Mouse (Mus musculus) neural tube, embryonic 13.5 days (tissue): Measurements from ENCODE around the gene Ugt2b34. TPM values are rescaled to one million over a fixed set of nuclear protein-coding genes. Genes with fewer than 3 reads are reported as not detected.

ENCODE experiments used
- ATAC-seq: fragments of 200-750 bp; cut with Nextera tagmentation; 2 replicates; pipeline ENCODE4 v1.8.0; 2017; ENCODE audit warnings: low read depth, mild to moderate bottlenecking, moderate TSS enrichment, moderate library complexity
- H3K27ac ChIP-seq: fragments of 300-500 bp; sonication (generic); replicated peaks from 2 replicates; pipeline ENCODE4 v1.5.1; 2015; ENCODE audit warnings: moderate library complexity, mild to moderate bottlenecking, inconsistent platforms
- H3K27me3 ChIP-seq: fragments of 300-500 bp; sonication (generic); 2 replicates; pipeline ENCODE4 v1.6.1; 2015; ENCODE audit warnings: mild to moderate bottlenecking, inconsistent platforms
- H3K36me3 ChIP-seq: fragments of 300-500 bp; sonication (generic); 2 replicates; pipeline ENCODE4 v1.6.1; 2015; ENCODE audit warnings: mild to moderate bottlenecking, inconsistent platforms
- H3K4me1 ChIP-seq: fragments of 300-500 bp; sonication (generic); replicated peaks from 2 replicates; pipeline ENCODE4 v1.6.1; 2015; ENCODE audit warnings: inconsistent platforms
- H3K4me2 ChIP-seq: fragments of 300-500 bp; sonication (generic); 2 replicates; pipeline ENCODE4 v1.6.1; 2015; ENCODE audit warnings: inconsistent platforms, mild to moderate bottlenecking, moderate library complexity
- H3K4me3 ChIP-seq: fragments of 300-500 bp; sonication (generic); 2 replicates; pipeline ENCODE4 v1.5.1; 2015; ENCODE audit warnings: mild to moderate bottlenecking, inconsistent platforms
- H3K9ac ChIP-seq: fragments of 300-500 bp; sonication (generic); 2 replicates; pipeline ENCODE4 v1.6.1; 2015; ENCODE audit warnings: moderate library complexity, mild to moderate bottlenecking, inconsistent platforms
- H3K9me3 ChIP-seq: fragments of 300-500 bp; sonication (generic); 2 replicates; pipeline ENCODE4 v1.6.1; 2016; ENCODE audit warnings: inconsistent platforms
- WGBS: fragments of 180-500 bp; shearing (Covaris S2); methylation state at CpG from one replicate; pipeline ENCODE4 v1.1.7; 2015; 5-methylcytosine and 5-hydroxymethylcytosine counted together
- polyA plus RNA-seq: library from polyadenylated mRNA; unstranded; fragments of >200 nt; fragmentation: Nextera tagmentation; extraction: Ambion mirVana; gene quantifications from 2 replicates; pipeline ENCODE4 v1.2.1, GENCODE M21; 2015

The Ugt2b34 gene
- not detected in 2 replicates for polyA plus RNA-seq

GRCm38 (mm10) chr5:86906758-86907157 lies at the start of gene Ugt2b34:
Gene Ugt2b34, minus strand, starts transcription at chr5:86906937.
- Histone ChIP-seq H3K27ac (no peak within 1 kb of the TSS), H3K4me1 (no peaks in the 10 kb centered on the region), H3K4me3 (no peak within 1 kb of the TSS), H3K9ac (no peak within 1 kb of the TSS), H3K4me2 (no peak within 1 kb of the TSS), H3K36me3 (no peaks in the 10 kb centered on the region), H3K27me3 (no peaks in the 10 kb centered on the region), H3K9me3 (no peaks in the 10 kb centered on the region)
- ATAC-seq: no peak
- WGBS: 78% methylated on average over 1 of the region's 1 CpGs

GRCm38 (mm10) chr5:86942111-86942510 lies 35.4 kb upstream of the Ugt2b34 start:
- 94% methylated on average over 2 of the region's 2 CpGs for WGBS
- H3K4me2 ChIP-seq: no peak overlapping the region

GRCm38 (mm10) chr5:86926426-86926825 lies 19.7 kb upstream of the Ugt2b34 start, which contains the start of gene Ugt2b1:
Gene Ugt2b1, minus strand, starts transcription at chr5:86926530.
- H3K36me3 ChIP-seq: no peaks in the 10 kb centered on the region
- no peak within 1 kb of the TSS for H3K9ac ChIP-seq
- H3K4me3 ChIP-seq: no peak within 1 kb of the TSS
- no peak for ATAC-seq
- no peaks in the 10 kb centered on the region for H3K27me3 ChIP-seq
- no peaks in the 10 kb centered on the region for H3K4me1 ChIP-seq
- 81% methylated on average over 2 of the region's 2 CpGs for WGBS
- no peaks in the 10 kb centered on the region for H3K9me3 ChIP-seq
- H3K27ac ChIP-seq: no peak within 1 kb of the TSS
- H3K4me2 ChIP-seq: no peak within 1 kb of the TSS

More at GRCm38 (mm10) chr5:86942111-86942510, 35.4 kb upstream of the Ugt2b34 start:
- H3K4me3 ChIP-seq: no peak overlapping the region
- H3K36me3 ChIP-seq: no peaks in the 10 kb centered on the region
- no peak overlapping the region for H3K9ac ChIP-seq
- no peaks in the 10 kb centered on the region for H3K4me1 ChIP-seq
- no peak overlapping the region for H3K27ac ChIP-seq
- H3K27me3 ChIP-seq: no peaks in the 10 kb centered on the region
- ATAC-seq: no peak
- peaks cover 3% of the 10 kb centered on the region for H3K9me3 ChIP-seq

- H3K9me3 ChIP-seq: no peaks in the 10 kb centered on the region
- H3K36me3 ChIP-seq: no peaks in the 10 kb centered on the region
- no peak overlapping the region for H3K27ac ChIP-seq
- no peaks in the 10 kb centered on the region for H3K27me3 ChIP-seq
- H3K9ac ChIP-seq: no peak overlapping the region
- no peak overlapping the region for H3K4me3 ChIP-seq
- ATAC-seq: no peak
- no peak overlapping the region for H3K4me2 ChIP-seq
- no peaks in the 10 kb centered on the region for H3K4me1 ChIP-seq
- WGBS: 76% methylated on average over 3 of the region's 3 CpGs
These were observed 14.0 kb upstream of the Ugt2b34 start for GRCm38 (mm10) chr5:86920661-86921233.

GRCm38 (mm10) chr5:86911357-86912099 lies 4.8 kb upstream of the Ugt2b34 start:
- Histone ChIP-seq H3K36me3 (no peaks in the 10 kb centered on the region), H3K9ac (no peak overlapping the region), H3K4me1 (no peaks in the 10 kb centered on the region), H3K27me3 (no peaks in the 10 kb centered on the region), H3K27ac (no peak overlapping the region), H3K9me3 (no peaks in the 10 kb centered on the region), H3K4me2 (no peak overlapping the region), H3K4me3 (no peak overlapping the region)
- WGBS: 84% methylated on average over 3 of the region's 3 CpGs
- ATAC-seq: no peak

GRCm38 (mm10) chr5:86910770-86911169 lies 4.0 kb upstream of the Ugt2b34 start:
- no peak for ATAC-seq
- no peak overlapping the region for H3K27ac ChIP-seq
- no peak overlapping the region for H3K4me3 ChIP-seq
- H3K4me1 ChIP-seq: no peaks in the 10 kb centered on the region
- no peaks in the 10 kb centered on the region for H3K9me3 ChIP-seq
- no peaks in the 10 kb centered on the region for H3K36me3 ChIP-seq
- H3K4me2 ChIP-seq: no peak overlapping the region
- WGBS: 81% methylated on average over 1 of the region's 1 CpGs
- H3K9ac ChIP-seq: no peak overlapping the region
- no peaks in the 10 kb centered on the region for H3K27me3 ChIP-seq

- H3K36me3 ChIP-seq: no peaks in the 10 kb centered on the region
- H3K27me3 ChIP-seq: no peaks in the 10 kb centered on the region
- no peak for ATAC-seq
- no peak overlapping the region for H3K9ac ChIP-seq
- no peaks in the 10 kb centered on the region for H3K4me1 ChIP-seq
- no peak overlapping the region for H3K4me2 ChIP-seq
- WGBS: 90% methylated on average over 1 of the region's 1 CpGs
- H3K9me3 ChIP-seq: no peaks in the 10 kb centered on the region
- H3K27ac ChIP-seq: no peak overlapping the region
- no peak overlapping the region for H3K4me3 ChIP-seq
These were observed 16.8 kb downstream of the Ugt2b34 start for GRCm38 (mm10) chr5:86889933-86890332.

GRCm38 (mm10) chr5:86888420-86888819 lies 18.3 kb downstream of the Ugt2b34 start:
- no peak overlapping the region for H3K27ac ChIP-seq
- no peaks in the 10 kb centered on the region for H3K4me1 ChIP-seq
- WGBS: 81% methylated on average over 1 of the region's 1 CpGs
- ATAC-seq: no peak
- H3K36me3 ChIP-seq: no peaks in the 10 kb centered on the region
- no peak overlapping the region for H3K4me2 ChIP-seq
- no peaks in the 10 kb centered on the region for H3K27me3 ChIP-seq
- no peaks in the 10 kb centered on the region for H3K9me3 ChIP-seq
- no peak overlapping the region for H3K9ac ChIP-seq
- no peak overlapping the region for H3K4me3 ChIP-seq

- no peak overlapping the region for H3K9ac ChIP-seq
These were observed 19.7 kb downstream of the Ugt2b34 start for GRCm38 (mm10) chr5:86887081-86887480.

GRCm38 (mm10) chr5:86886620-86887019 lies 20.1 kb downstream of the Ugt2b34 start:
- no peak overlapping the region for H3K4me2 ChIP-seq
- H3K4me3 ChIP-seq: no peak overlapping the region
- no peak overlapping the region for H3K9ac ChIP-seq
- no peaks in the 10 kb centered on the region for H3K4me1 ChIP-seq
- no peaks in the 10 kb centered on the region for H3K9me3 ChIP-seq
- H3K27ac ChIP-seq: no peak overlapping the region
- ATAC-seq: no peak
- no peaks in the 10 kb centered on the region for H3K27me3 ChIP-seq
- 59% methylated on average over 3 of the region's 3 CpGs for WGBS
- H3K36me3 ChIP-seq: no peaks in the 10 kb centered on the region

More at GRCm38 (mm10) chr5:86887081-86887480, 19.7 kb downstream of the Ugt2b34 start:
- no peaks in the 10 kb centered on the region for H3K4me1 ChIP-seq
- H3K4me2 ChIP-seq: no peak overlapping the region
- WGBS: 88% methylated on average over 1 of the region's 1 CpGs
- no peak overlapping the region for H3K4me3 ChIP-seq
- no peaks in the 10 kb centered on the region for H3K36me3 ChIP-seq
- ATAC-seq: no peak
- no peak overlapping the region for H3K27ac ChIP-seq
- no peaks in the 10 kb centered on the region for H3K27me3 ChIP-seq
- no peaks in the 10 kb centered on the region for H3K9me3 ChIP-seq

GRCm38 (mm10) chr5:86871877-86872276 lies 34.9 kb downstream of the Ugt2b34 start:
- no peak overlapping the region for H3K9ac ChIP-seq
- WGBS: 50% methylated on average over 1 of the region's 1 CpGs
- H3K36me3 ChIP-seq: no peaks in the 10 kb centered on the region
- no peaks in the 10 kb centered on the region for H3K9me3 ChIP-seq
- H3K27ac ChIP-seq: no peak overlapping the region
- no peaks in the 10 kb centered on the region for H3K4me1 ChIP-seq
- no peak overlapping the region for H3K4me3 ChIP-seq
- H3K27me3 ChIP-seq: no peaks in the 10 kb centered on the region
- ATAC-seq: no peak
- no peak overlapping the region for H3K4me2 ChIP-seq

- no peak overlapping the region for H3K4me3 ChIP-seq
- H3K4me2 ChIP-seq: no peak overlapping the region
- H3K27me3 ChIP-seq: no peaks in the 10 kb centered on the region
- no peak overlapping the region for H3K9ac ChIP-seq
- WGBS: 39% methylated on average over 3 of the region's 3 CpGs
- no peaks in the 10 kb centered on the region for H3K4me1 ChIP-seq
- ATAC-seq: no peak
- H3K27ac ChIP-seq: no peak overlapping the region
- no peaks in the 10 kb centered on the region for H3K9me3 ChIP-seq
- no peaks in the 10 kb centered on the region for H3K36me3 ChIP-seq
These were observed 48.4 kb downstream of the Ugt2b34 start for GRCm38 (mm10) chr5:86858336-86858735.
